Mouse (Mus musculus) heart, embryonic 15.5 days (tissue): ENCODE results near the gene Cpped1. TPM values are rescaled to one million over a fixed set of nuclear protein-coding genes. Genes with fewer than 3 reads are reported as not detected.

Experiments used
- ATAC-seq: fragments of 200-750 bp; cut with Nextera tagmentation; replicated peaks from 2 replicates; pipeline ENCODE4 v1.8.0; 2017; ENCODE audit warnings: low read depth, moderate TSS enrichment; ENCODE audit not compliant: insufficient number of reproducible peaks, insufficient read depth, low FRiP score
- H3K27ac ChIP-seq: fragments of 300-500 bp; sonication (generic); 2 replicates; pipeline ENCODE4 v1.5.1; 2015; ENCODE audit warnings: mild to moderate bottlenecking, inconsistent platforms
- H3K27me3 ChIP-seq: fragments of 300-500 bp; sonication (generic); 2 replicates; pipeline ENCODE4 v1.6.1; 2015; ENCODE audit warnings: inconsistent platforms
- H3K36me3 ChIP-seq: fragments of 300-500 bp; sonication (generic); 2 replicates; pipeline ENCODE4 v1.6.1; 2015; ENCODE audit warnings: mild to moderate bottlenecking, inconsistent platforms
- H3K4me1 ChIP-seq: fragments of 300-500 bp; sonication (generic); replicated peaks from 2 replicates; pipeline ENCODE4 v1.6.1; 2015; ENCODE audit warnings: inconsistent platforms
- H3K4me2 ChIP-seq: fragments of 300-500 bp; sonication (generic); 2 replicates; pipeline ENCODE4 v1.6.1; 2015; ENCODE audit warnings: inconsistent platforms, mild to moderate bottlenecking, moderate library complexity
- H3K4me3 ChIP-seq: fragments of 300-500 bp; sonication (generic); 2 replicates; pipeline ENCODE4 v1.5.1; 2015; ENCODE audit warnings: mild to moderate bottlenecking, inconsistent platforms
- H3K9ac ChIP-seq: fragments of 300-500 bp; sonication (generic); 2 replicates; pipeline ENCODE4 v1.6.1; 2015; ENCODE audit warnings: mild to moderate bottlenecking, inconsistent platforms
- H3K9me3 ChIP-seq: fragments of 300-500 bp; sonication (generic); replicated peaks from 2 replicates; pipeline ENCODE4 v1.6.1; 2016; ENCODE audit warnings: inconsistent platforms
- WGBS: fragments of 180-500 bp; shearing (Covaris S2); methylation state at CpG from one replicate; pipeline ENCODE4 v1.1.7; 2015; ENCODE audit warnings: mixed read lengths; 5-methylcytosine and 5-hydroxymethylcytosine counted together
- polyA plus RNA-seq: library from polyadenylated mRNA; unstranded; fragments of >200 nt; fragmentation: Nextera tagmentation; extraction: Ambion mirVana; gene quantifications from 2 replicates; pipeline ENCODE4 v1.2.1, GENCODE M21; 2015

The Cpped1 gene
- polyA plus RNA-seq, 1 experiment from 2014 or later = 31.1 TPM

DNA sequence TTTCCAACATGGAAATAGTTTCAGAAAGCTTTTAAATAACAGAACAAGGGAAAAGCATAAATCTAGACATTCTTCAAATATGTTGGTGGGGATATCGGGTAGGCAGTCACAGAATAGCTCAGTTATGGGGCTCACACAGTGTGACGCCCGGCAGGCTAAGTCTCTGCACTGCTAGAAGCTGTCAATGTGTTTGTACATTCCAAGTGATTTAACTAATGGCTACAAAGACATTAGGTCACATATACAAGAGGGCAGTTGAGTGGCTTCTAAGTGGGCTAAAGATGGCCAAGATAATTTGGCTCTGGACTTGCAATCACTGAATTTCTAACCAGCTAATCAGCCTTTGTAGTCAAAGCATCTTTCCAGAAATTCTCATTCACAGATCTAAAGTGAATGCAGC is 19.1 kb downstream of the Cpped1 start:
- Histone ChIP-seq H3K27me3 (no peaks in the 10 kb centered on the region), H3K36me3 (peaks cover 24% of the 10 kb centered on the region), H3K4me3 (no peak overlapping the region), H3K9ac (no peak overlapping the region), H3K4me1 (0 out of 2 replicates have a peak, but pooled peaks cover 7% of the 10 kb centered on the region), H3K27ac (no peak overlapping the region), H3K9me3 (no peaks in the 10 kb centered on the region), H3K4me2 (no peak overlapping the region)
- 42% methylated on average over 3 of the region's 3 CpGs for WGBS
- ATAC-seq = no peak

DNA sequence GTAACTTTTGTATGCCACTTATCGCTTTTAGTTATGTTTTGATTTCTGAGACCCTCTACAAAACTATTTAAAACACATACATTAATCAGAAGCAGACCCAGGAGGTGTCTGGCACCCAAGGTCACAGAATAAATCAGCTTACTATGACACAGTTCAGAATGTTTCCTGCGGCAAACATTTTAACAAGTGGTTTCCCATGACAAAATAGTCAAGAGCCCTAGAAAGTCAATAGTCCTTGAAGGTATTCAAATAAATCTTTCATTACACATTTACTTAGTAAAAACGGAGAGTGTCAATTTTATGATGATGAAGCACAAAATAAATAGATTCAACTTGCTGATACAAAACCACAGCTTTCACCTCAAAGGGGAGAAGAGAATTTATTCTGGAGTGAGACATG is 19.5 kb downstream of the Cpped1 start:
- H3K9ac ChIP-seq = no peak overlapping the region
- 0 out of 2 replicates have a peak, but pooled peaks cover 7% of the 10 kb centered on the region for H3K4me1 ChIP-seq
- H3K27ac ChIP-seq = no peak overlapping the region
- ATAC-seq = no peak
- no peaks in the 10 kb centered on the region for H3K27me3 ChIP-seq
- no peaks in the 10 kb centered on the region for H3K9me3 ChIP-seq
- no peak overlapping the region for H3K4me2 ChIP-seq
- WGBS = 75% methylated on average over 3 of the region's 3 CpGs
- H3K4me3 ChIP-seq = no peak overlapping the region
- H3K36me3 ChIP-seq = peaks cover 27% of the 10 kb centered on the region

- Histone ChIP-seq H3K27me3 (no peaks in the 10 kb centered on the region), H3K36me3 (peaks cover 26% of the 10 kb centered on the region)
Observed at GRCm38 (mm10) chr16:11881795-11882194, 27.4 kb downstream of the Cpped1 start.

DNA sequence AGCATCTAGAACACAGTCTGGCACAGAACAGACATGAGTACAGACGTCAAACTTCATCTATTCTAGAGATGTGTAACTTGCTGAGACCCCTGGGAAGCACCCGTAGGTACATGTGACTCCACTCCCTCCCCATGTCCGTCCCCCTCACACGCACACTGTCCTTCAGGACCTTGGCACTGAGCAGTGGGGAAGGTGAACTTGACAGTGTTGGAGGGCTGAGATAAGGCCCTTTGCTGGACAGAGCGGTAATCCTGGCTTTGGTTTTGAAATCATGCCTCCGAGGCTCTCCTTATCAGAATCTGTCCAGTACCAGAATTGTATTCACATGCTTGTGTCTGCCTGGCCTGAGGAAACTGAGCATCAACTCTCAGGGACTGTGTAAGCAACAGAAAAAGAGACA is 28.8 kb downstream of the Cpped1 start:
- peaks cover 16% of the 10 kb centered on the region for H3K36me3 ChIP-seq
- peak; percentile 70; the same call in 1 of the 2 replicates for ATAC-seq
- no peak overlapping the region for H3K9ac ChIP-seq
- no peak overlapping the region for H3K4me2 ChIP-seq
- H3K27ac ChIP-seq = no peak overlapping the region
- H3K27me3 ChIP-seq = no peaks in the 10 kb centered on the region
- no peaks in the 10 kb centered on the region for H3K9me3 ChIP-seq
- H3K4me3 ChIP-seq = no peak overlapping the region
- WGBS = 30% methylated on average over 6 of the region's 6 CpGs
- peaks cover 8% of the 10 kb centered on the region for H3K4me1 ChIP-seq

More at GRCm38 (mm10) chr16:11881795-11882194, 27.4 kb downstream of the Cpped1 start:
- Histone ChIP-seq H3K4me2 (no peak overlapping the region), H3K9me3 (no peaks in the 10 kb centered on the region), H3K9ac (no peak overlapping the region), H3K4me3 (no peak overlapping the region), H3K27ac (no peak overlapping the region), H3K4me1 (peaks cover 8% of the 10 kb centered on the region)
- no peak for ATAC-seq
- 51% methylated on average over 6 of the region's 6 CpGs for WGBS

GRCm38 (mm10) chr16:11879196-11879595 is 30.0 kb downstream of the Cpped1 start:
- no peak overlapping the region for H3K27ac ChIP-seq
- peaks cover 11% of the 10 kb centered on the region for H3K36me3 ChIP-seq
- no peak overlapping the region for H3K9ac ChIP-seq
- no peaks in the 10 kb centered on the region for H3K9me3 ChIP-seq
- WGBS = 92% methylated on average over 6 of the region's 6 CpGs
- peaks cover 8% of the 10 kb centered on the region for H3K4me1 ChIP-seq
- H3K27me3 ChIP-seq = no peaks in the 10 kb centered on the region
- no peak overlapping the region for H3K4me2 ChIP-seq
- no peak overlapping the region for H3K4me3 ChIP-seq
- ATAC-seq = no peak

- 87% methylated on average over 5 of the region's 5 CpGs for WGBS
- H3K4me2 ChIP-seq = no peak overlapping the region
- no peak for ATAC-seq
- H3K9ac ChIP-seq = no peak overlapping the region
- no peak overlapping the region for H3K27ac ChIP-seq
- H3K9me3 ChIP-seq = no peaks in the 10 kb centered on the region
- H3K36me3 ChIP-seq = peaks cover 10% of the 10 kb centered on the region
- no peaks in the 10 kb centered on the region for H3K27me3 ChIP-seq
- H3K4me3 ChIP-seq = no peak overlapping the region
- H3K4me1 ChIP-seq = no peaks in the 10 kb centered on the region; the same call in 1 of the 2 replicates
Observed at GRCm38 (mm10) chr16:11875227-11875626, 34.0 kb downstream of the Cpped1 start.

DNA sequence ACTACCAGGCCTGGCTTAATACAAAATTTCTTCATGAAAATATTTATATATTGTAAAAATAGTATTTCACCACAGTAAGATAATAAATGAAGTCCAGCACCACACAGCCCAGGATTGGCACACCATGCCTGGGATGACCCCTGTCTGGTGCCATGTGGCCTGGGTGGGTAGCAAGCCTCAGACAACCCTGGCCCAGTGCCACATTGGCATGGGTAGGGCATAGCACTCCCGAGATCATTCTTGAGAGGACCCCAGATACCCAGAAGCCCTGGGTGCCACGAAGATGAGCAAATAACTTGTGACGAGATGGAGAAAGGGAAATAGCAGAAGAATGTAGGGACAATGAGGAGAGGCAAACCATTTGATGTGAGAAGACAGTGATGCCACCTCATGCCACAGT is 36.0 kb downstream of the Cpped1 start:
- ATAC-seq = no peak
- H3K36me3 ChIP-seq = peaks cover 10% of the 10 kb centered on the region
- H3K27ac ChIP-seq = no peak overlapping the region
- H3K4me3 ChIP-seq = no peak overlapping the region
- H3K4me2 ChIP-seq = no peak overlapping the region
- H3K9ac ChIP-seq = no peak overlapping the region
- WGBS = 83% methylated on average over 3 of the region's 3 CpGs
- no peaks in the 10 kb centered on the region for H3K4me1 ChIP-seq
- no peaks in the 10 kb centered on the region for H3K9me3 ChIP-seq
- H3K27me3 ChIP-seq = no peaks in the 10 kb centered on the region

DNA sequence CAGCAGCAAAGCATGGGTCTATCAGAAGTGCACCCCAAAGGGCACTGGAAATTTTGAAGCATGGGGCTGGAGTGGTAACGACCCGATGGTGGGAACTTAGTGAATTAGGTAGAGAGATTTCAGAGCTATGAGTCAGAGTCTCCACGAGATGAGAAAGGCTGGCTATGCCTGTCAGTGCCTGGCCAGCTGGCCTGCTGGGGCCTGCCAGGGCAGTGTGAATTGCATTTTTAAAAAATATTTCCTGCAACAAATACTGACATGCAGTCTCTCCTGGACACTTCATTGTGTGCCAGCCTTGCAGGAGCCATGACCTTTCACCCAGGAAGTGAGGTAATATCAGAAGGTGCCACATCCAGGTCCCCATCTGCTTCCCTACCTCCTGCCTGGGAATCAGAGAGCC is 40.8 kb downstream of the Cpped1 start:
- H3K4me2 ChIP-seq = no peak overlapping the region
- H3K27me3 ChIP-seq = no peaks in the 10 kb centered on the region
- H3K9ac ChIP-seq = no peak overlapping the region
- no peak overlapping the region for H3K27ac ChIP-seq
- no peaks in the 10 kb centered on the region for H3K4me1 ChIP-seq
- H3K9me3 ChIP-seq = no peaks in the 10 kb centered on the region
- 0 out of 2 replicates have a peak, but pooled peaks cover 4% of the 10 kb centered on the region for H3K36me3 ChIP-seq
- WGBS = 58% methylated on average over 3 of the region's 3 CpGs
- no peak overlapping the region for H3K4me3 ChIP-seq
- no peak for ATAC-seq

GRCm38 (mm10) chr16:11852716-11853605 is 56.3 kb downstream of the Cpped1 start:
- no peak overlapping the region for H3K4me3 ChIP-seq
- no peak for ATAC-seq
- H3K4me1 ChIP-seq = no peaks in the 10 kb centered on the region
- no peak overlapping the region for H3K4me2 ChIP-seq
- H3K9me3 ChIP-seq = no peaks in the 10 kb centered on the region
- WGBS = 83% methylated on average over 8 of the region's 8 CpGs
- no peak overlapping the region for H3K27ac ChIP-seq
- no peaks in the 10 kb centered on the region; the same call in 1 of the 2 replicates for H3K36me3 ChIP-seq
- H3K27me3 ChIP-seq = no peaks in the 10 kb centered on the region
- H3K9ac ChIP-seq = no peak overlapping the region

DNA sequence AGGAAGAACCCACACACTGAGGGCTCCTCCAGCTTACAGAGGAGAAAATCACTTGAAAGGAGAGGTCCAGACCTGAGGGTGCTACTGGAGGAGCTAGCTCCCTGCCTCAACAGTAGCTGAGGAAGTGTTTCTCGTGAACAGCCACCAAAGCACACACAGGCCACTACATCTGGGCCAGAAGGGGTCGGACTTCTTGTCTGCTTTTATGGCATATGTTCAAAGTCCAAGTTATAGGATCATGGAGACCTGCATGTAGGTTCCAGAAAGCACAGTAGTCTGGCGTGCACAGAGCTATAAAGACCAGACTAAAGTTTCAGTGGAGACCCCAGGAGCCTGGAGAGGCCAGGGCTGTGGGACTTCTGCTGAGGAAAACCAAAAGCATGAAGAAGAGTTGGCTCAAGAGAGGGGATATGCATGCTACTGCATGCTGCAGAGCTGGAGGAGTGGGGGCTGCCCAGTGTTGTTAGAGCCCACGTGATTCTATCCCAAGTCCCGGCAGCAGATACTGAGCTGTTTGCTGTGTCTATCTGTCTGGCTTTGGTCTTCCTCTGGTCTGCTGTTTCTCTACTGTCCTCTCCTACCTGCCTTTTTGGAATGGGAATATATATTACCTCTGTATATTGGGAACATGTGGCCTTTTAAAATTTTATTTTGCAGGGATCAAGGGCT is 60.1 kb downstream of the Cpped1 start:
- no peak overlapping the region for H3K4me3 ChIP-seq
- no peaks in the 10 kb centered on the region for H3K27me3 ChIP-seq
- no peaks in the 10 kb centered on the region for H3K4me1 ChIP-seq
- no peaks in the 10 kb centered on the region for H3K9me3 ChIP-seq
- no peak for ATAC-seq
- no peak overlapping the region for H3K27ac ChIP-seq
- no peaks in the 10 kb centered on the region; the same call in 1 of the 2 replicates for H3K36me3 ChIP-seq
- WGBS = 69% methylated on average over 5 of the region's 5 CpGs
- no peak overlapping the region for H3K4me2 ChIP-seq
- H3K9ac ChIP-seq = no peak overlapping the region

- ATAC-seq = no peak
- Histone ChIP-seq H3K27ac (no peak overlapping the region), H3K36me3 (no peaks in the 10 kb centered on the region; the same call in 1 of the 2 replicates), H3K4me1 (no peaks in the 10 kb centered on the region), H3K27me3 (no peaks in the 10 kb centered on the region), H3K4me3 (no peak overlapping the region), H3K4me2 (no peak overlapping the region), H3K9ac (no peak overlapping the region), H3K9me3 (no peaks in the 10 kb centered on the region)
- 88% methylated on average over 5 of the region's 5 CpGs for WGBS
Observed at GRCm38 (mm10) chr16:11845309-11845708, 63.9 kb downstream of the Cpped1 start.
